Mouse (Mus musculus) right cerebral cortex, postnatal 4 days (tissue): ENCODE measurements around the gene Ifnlr1.
A peak's percentile ranks its signal among the peaks of the same experiment; 100 is the strongest.
"Not testable (repeated sequence)": the region's sequence is repeated elsewhere in the genome, so short reads cannot be mapped to it uniquely, and the experiment has no call there.

Source experiments
- DNase-seq: peaks from one replicate; pipeline ENCODE4 v3.0.0-alpha.2; 2022

The Ifnlr1 gene

GRCm38 (mm10) chr4:135686568-135686953, 474 bp downstream of the Ifnlr1 start:
- DNase-seq: no peak

- DNase-seq: no peak
Measured at GRCm38 (mm10) chr4:135689797-135690196, 3.7 kb downstream of the Ifnlr1 start.

GRCm38 (mm10) chr4:135690241-135690640, 4.2 kb downstream of the Ifnlr1 start:
- no peak for DNase-seq

- DNase-seq: no peak
Measured at GRCm38 (mm10) chr4:135692916-135693315, 6.8 kb downstream of the Ifnlr1 start.

GRCm38 (mm10) chr4:135698498-135698897, 12.4 kb downstream of the Ifnlr1 start:
- DNase-seq: no peak

GRCm38 (mm10) chr4:135703497-135703896, 17.4 kb downstream of the Ifnlr1 start:
- no peak for DNase-seq

- no peak for DNase-seq
Measured at GRCm38 (mm10) chr4:135704016-135704415, 17.9 kb downstream of the Ifnlr1 start.

- no peak for DNase-seq
Measured at GRCm38 (mm10) chr4:135706045-135706444, 20.0 kb downstream of the Ifnlr1 start.

- DNase-seq: peak; percentile 78
Measured at GRCm38 (mm10) chr4:135709072-135709564, 23.0 kb downstream of the Ifnlr1 start.

GRCm38 (mm10) chr4:135709621-135710020, 23.5 kb downstream of the Ifnlr1 start:
- DNase-seq: no peak

- DNase-seq: no peak
Measured at GRCm38 (mm10) chr4:135710392-135710791, 24.3 kb downstream of the Ifnlr1 start.

- no peak for DNase-seq
Measured at GRCm38 (mm10) chr4:135714776-135715175, 28.7 kb downstream of the Ifnlr1 start.

GRCm38 (mm10) chr4:135716438-135716837, 30.4 kb downstream of the Ifnlr1 start:
- not testable (repeated sequence) for DNase-seq

- no peak for DNase-seq
Measured at GRCm38 (mm10) chr4:135722540-135723290, 36.6 kb downstream of the Ifnlr1 start.

GRCm38 (mm10) chr4:135726416-135726815, 40.3 kb downstream of the Ifnlr1 start:
- no peak for DNase-seq

- DNase-seq: no peak
Measured at GRCm38 (mm10) chr4:135727817-135728216, 41.7 kb downstream of the Ifnlr1 start, which contains the start of gene Il22ra1. Il22ra1 (plus strand) TSS chr4:135728172.

GRCm38 (mm10) chr4:135730204-135730603, 44.1 kb downstream of the Ifnlr1 start:
- DNase-seq: no peak

GRCm38 (mm10) chr4:135730951-135731350, 44.9 kb downstream of the Ifnlr1 start:
- no peak for DNase-seq

GRCm38 (mm10) chr4:135733901-135734300, 47.8 kb downstream of the Ifnlr1 start:
- DNase-seq: no peak

- DNase-seq: no peak
Measured at GRCm38 (mm10) chr4:135736903-135737302, 50.8 kb downstream of the Ifnlr1 start.

GRCm38 (mm10) chr4:135738237-135738636, 52.1 kb downstream of the Ifnlr1 start:
- no peak for DNase-seq

- no peak for DNase-seq
Measured at GRCm38 (mm10) chr4:135739148-135739547, 53.1 kb downstream of the Ifnlr1 start.

- DNase-seq: no peak
Measured at GRCm38 (mm10) chr4:135739672-135740071, 53.6 kb downstream of the Ifnlr1 start.

GRCm38 (mm10) chr4:135743520-135743919, 57.4 kb downstream of the Ifnlr1 start:
- no peak for DNase-seq
